Mouse (Mus musculus): ENCODE data around the gene Cryba2. TPM values are rescaled to one million over a fixed set of nuclear protein-coding genes. Genes with fewer than 3 reads are reported as not detected.

Cryba2 gene
- total and polyA plus RNA-seq, 3 experiments = 0.16 TPM; not detected in 2

- intact Hi-C loops (cut with DNase I) = no loop called here
- WGBS = 31% methylated on average over 6 of the region's 6 CpGs
- TF ChIP-seq EP300 (IDR thresholded peaks at IDR 0.05; ENCODE audit: insufficient read depth, low read depth, low read length) (no peak), CTCF (IDR thresholded peaks at IDR 0.05) (no peak), POLR2A (IDR thresholded peaks at IDR 0.05; ENCODE audit: insufficient read depth, low read depth, low read length) (no peak)
Measured at GRCm38 (mm10) chr1:74859223-74859984, 33.5 kb downstream of the Cryba2 start.

GRCm38 (mm10) chr1:74858805-74859204, 34.1 kb downstream of the Cryba2 start:
- no peak for DNase-seq
- H3K36me3 ChIP-seq (ENCODE audit: control insufficient read depth, insufficient read depth, low read length) = no peaks in the 10 kb centered on the region
- WGBS = 9% methylated on average over 16 of the region's 16 CpGs
- no peak overlapping the region for H3K27ac ChIP-seq
- no peak overlapping the region for H3K4me3 ChIP-seq
- H3K27me3 ChIP-seq (ENCODE audit: control insufficient read depth, insufficient read depth, low read length) = peaks cover 30% of the 10 kb centered on the region
- no peak for TF ChIP-seq CTCF (IDR thresholded peaks at IDR 0.05)
- TF ChIP-seq EP300 (IDR thresholded peaks at IDR 0.05; ENCODE audit: insufficient read depth, low read depth, low read length) = no peak
- TF ChIP-seq POLR2A (IDR thresholded peaks at IDR 0.05; ENCODE audit: insufficient read depth, low read depth, low read length) = no peak
- no peak overlapping the region for H3K9ac ChIP-seq (ENCODE audit: low read depth, low read length)
- no peaks in the 10 kb centered on the region for H3K4me1 ChIP-seq (ENCODE audit: control insufficient read depth, insufficient read depth, low read length)
- no peaks in the 10 kb centered on the region for H3K79me2 ChIP-seq (replicated peaks; ENCODE audit: control insufficient read depth, insufficient read depth, low read length)
- intact Hi-C loops (cut with DNase I) = no loop called here

More at GRCm38 (mm10) chr1:74859223-74859984, 33.5 kb downstream of the Cryba2 start:
- Histone ChIP-seq H3K36me3 (ENCODE audit: control insufficient read depth, insufficient read depth, low read length) (no peaks in the 10 kb centered on the region), H3K9ac (ENCODE audit: low read depth, low read length) (no peak overlapping the region), H3K4me1 (ENCODE audit: control insufficient read depth, insufficient read depth, low read length) (no peaks in the 10 kb centered on the region), H3K79me2 (replicated peaks; ENCODE audit: control insufficient read depth, insufficient read depth, low read length) (no peaks in the 10 kb centered on the region), H3K27ac (no peak overlapping the region), H3K27me3 (ENCODE audit: control insufficient read depth, insufficient read depth, low read length) (peaks cover 28% of the 10 kb centered on the region), H3K4me3 (no peak overlapping the region)
- no peak for DNase-seq

GRCm38 (mm10) chr1:74858171-74858719, 34.7 kb downstream of the Cryba2 start:
- Histone ChIP-seq H3K9ac (ENCODE audit: low read depth, low read length) (no peak overlapping the region), H3K27me3 (ENCODE audit: control insufficient read depth, insufficient read depth, low read length) (peaks cover 30% of the 10 kb centered on the region), H3K36me3 (ENCODE audit: control insufficient read depth, insufficient read depth, low read length) (no peaks in the 10 kb centered on the region), H3K4me1 (ENCODE audit: control insufficient read depth, insufficient read depth, low read length) (no peaks in the 10 kb centered on the region), H3K27ac (no peak overlapping the region), H3K4me3 (no peak overlapping the region), H3K79me2 (replicated peaks; ENCODE audit: control insufficient read depth, insufficient read depth, low read length) (no peaks in the 10 kb centered on the region)
- WGBS = under 1% methylated on average over 29 of the region's 29 CpGs
- DNase-seq = peak; percentile 37 to 70
- intact Hi-C loops (cut with DNase I) = no loop called here
- no peak for TF ChIP-seq CTCF (IDR thresholded peaks at IDR 0.05)
- TF ChIP-seq EP300 (IDR thresholded peaks at IDR 0.05; ENCODE audit: insufficient read depth, low read depth, low read length) = no peak
- no peak for TF ChIP-seq POLR2A (IDR thresholded peaks at IDR 0.05; ENCODE audit: insufficient read depth, low read depth, low read length)

GRCm38 (mm10) chr1:74857677-74858076, 35.3 kb downstream of the Cryba2 start:
- no peak for DNase-seq
- TF ChIP-seq CTCF (IDR thresholded peaks at IDR 0.05) (no peak), EP300 (IDR thresholded peaks at IDR 0.05; ENCODE audit: insufficient read depth, low read depth, low read length) (no peak)
- no peaks in the 10 kb centered on the region for H3K36me3 ChIP-seq (ENCODE audit: control insufficient read depth, insufficient read depth, low read length)
- H3K79me2 ChIP-seq (replicated peaks; ENCODE audit: control insufficient read depth, insufficient read depth, low read length) = no peaks in the 10 kb centered on the region
- no peak overlapping the region for H3K9ac ChIP-seq (ENCODE audit: low read depth, low read length)
- H3K27me3 ChIP-seq (ENCODE audit: control insufficient read depth, insufficient read depth, low read length) = peaks cover 32% of the 10 kb centered on the region
- H3K4me1 ChIP-seq (ENCODE audit: control insufficient read depth, insufficient read depth, low read length) = no peaks in the 10 kb centered on the region
- intact Hi-C loops (cut with DNase I) = no loop called here
- H3K4me3 ChIP-seq = no peak overlapping the region
- 12% methylated on average over 4 of the region's 4 CpGs for WGBS
- no peak overlapping the region for H3K27ac ChIP-seq

GRCm38 (mm10) chr1:74857201-74857600, 35.7 kb downstream of the Cryba2 start:
- DNase-seq = no peak
- Histone ChIP-seq H3K4me3 (no peak overlapping the region), H3K36me3 (ENCODE audit: control insufficient read depth, insufficient read depth, low read length) (no peaks in the 10 kb centered on the region), H3K27ac (no peak overlapping the region), H3K27me3 (ENCODE audit: control insufficient read depth, insufficient read depth, low read length) (peaks cover 32% of the 10 kb centered on the region), H3K79me2 (replicated peaks; ENCODE audit: control insufficient read depth, insufficient read depth, low read length) (no peaks in the 10 kb centered on the region), H3K4me1 (ENCODE audit: control insufficient read depth, insufficient read depth, low read length) (no peaks in the 10 kb centered on the region), H3K9ac (ENCODE audit: low read depth, low read length) (no peak overlapping the region)
- 2% methylated on average over 20 of the region's 20 CpGs for WGBS
- no peak for TF ChIP-seq POLR2A (IDR thresholded peaks at IDR 0.05; ENCODE audit: insufficient read depth, low read depth, low read length)
- TF ChIP-seq EP300 (IDR thresholded peaks at IDR 0.05; ENCODE audit: insufficient read depth, low read depth, low read length) = no peak
- TF ChIP-seq CTCF (IDR thresholded peaks at IDR 0.05) = no peak
- intact Hi-C loops (cut with DNase I) = no loop called here

- no peaks in the 10 kb centered on the region for H3K36me3 ChIP-seq (ENCODE audit: control insufficient read depth, insufficient read depth, low read length)
- 1% methylated on average over 7 of the region's 7 CpGs for WGBS
- DNase-seq = no peak
- H3K9ac ChIP-seq (ENCODE audit: low read depth, low read length) = no peak overlapping the region
- no peak for TF ChIP-seq EP300 (IDR thresholded peaks at IDR 0.05; ENCODE audit: insufficient read depth, low read depth, low read length)
- no peak for TF ChIP-seq CTCF (IDR thresholded peaks at IDR 0.05)
- TF ChIP-seq POLR2A (IDR thresholded peaks at IDR 0.05; ENCODE audit: insufficient read depth, low read depth, low read length) = no peak
- no peaks in the 10 kb centered on the region for H3K79me2 ChIP-seq (replicated peaks; ENCODE audit: control insufficient read depth, insufficient read depth, low read length)
- no peak overlapping the region for H3K4me3 ChIP-seq
- intact Hi-C loops (cut with DNase I) = no loop called here
- H3K27me3 ChIP-seq (ENCODE audit: control insufficient read depth, insufficient read depth, low read length) = peaks cover 32% of the 10 kb centered on the region
- no peak overlapping the region for H3K27ac ChIP-seq
- H3K4me1 ChIP-seq (ENCODE audit: control insufficient read depth, insufficient read depth, low read length) = no peaks in the 10 kb centered on the region
Measured at GRCm38 (mm10) chr1:74856791-74857190, 36.2 kb downstream of the Cryba2 start.

Data from heart, adult 2 months (tissue).